Mouse (Mus musculus) left cerebral cortex, adult 11 months (tissue): ENCODE data around the gene Gm1673.

Experiments used
- DNase-seq: peaks from one replicate; pipeline ENCODE4 v3.0.0; 2022; ENCODE audit warnings: low spot score

The Gm1673 gene

GRCm38 (mm10) chr5:33997829-33998504 is 14.7 kb downstream of the Gm1673 start:
- no peak for DNase-seq

GRCm38 (mm10) chr5:33998505-33998877 is 15.3 kb downstream of the Gm1673 start:
- DNase-seq, result no peak

GRCm38 (mm10) chr5:33999466-34000090 is 16.3 kb downstream of the Gm1673 start:
- no peak for DNase-seq

DNA sequence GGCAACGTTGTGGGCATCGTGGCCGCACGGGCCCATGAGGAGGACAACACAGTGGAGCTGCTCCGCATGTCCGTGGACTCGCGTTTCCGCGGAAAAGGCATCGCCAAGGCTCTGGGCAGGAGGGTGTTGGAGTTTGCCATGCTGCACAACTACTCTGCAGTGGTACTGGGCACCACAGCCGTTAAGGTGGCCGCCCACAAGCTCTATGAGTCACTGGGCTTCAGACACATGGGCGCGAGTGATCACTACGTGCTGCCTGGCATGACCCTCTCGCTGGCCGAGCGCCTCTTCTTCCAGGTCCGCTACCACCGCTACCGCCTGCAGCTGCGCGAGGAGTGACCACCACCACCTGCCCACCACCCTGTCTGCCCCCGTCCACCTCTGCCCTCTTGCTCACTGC is 17.6 kb downstream of the Gm1673 start:
- no peak for DNase-seq

DNA sequence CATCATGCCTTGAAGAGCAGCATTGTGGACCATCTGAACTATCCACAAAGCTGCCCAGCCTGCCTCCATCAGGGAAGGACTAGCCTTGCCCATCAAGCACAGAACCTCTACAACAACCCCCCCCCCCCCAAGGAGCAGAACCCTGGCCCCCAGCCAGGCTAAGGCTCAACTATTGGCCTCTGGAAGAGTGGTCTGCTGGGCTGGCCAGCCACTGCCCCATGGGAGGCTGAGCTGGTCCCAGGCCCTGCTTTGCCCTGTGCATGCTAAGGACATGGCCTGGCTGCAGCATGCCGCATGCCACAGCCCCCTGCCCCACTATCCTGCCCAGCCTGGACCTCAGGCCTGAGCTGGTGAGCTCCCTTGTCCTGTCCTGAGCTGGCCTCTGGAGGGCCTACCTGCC is 18.2 kb downstream of the Gm1673 start:
- DNase-seq, result no peak

- DNase-seq, result no peak
These were observed 19.4 kb downstream of the Gm1673 start for GRCm38 (mm10) chr5:34002636-34003035.

DNA sequence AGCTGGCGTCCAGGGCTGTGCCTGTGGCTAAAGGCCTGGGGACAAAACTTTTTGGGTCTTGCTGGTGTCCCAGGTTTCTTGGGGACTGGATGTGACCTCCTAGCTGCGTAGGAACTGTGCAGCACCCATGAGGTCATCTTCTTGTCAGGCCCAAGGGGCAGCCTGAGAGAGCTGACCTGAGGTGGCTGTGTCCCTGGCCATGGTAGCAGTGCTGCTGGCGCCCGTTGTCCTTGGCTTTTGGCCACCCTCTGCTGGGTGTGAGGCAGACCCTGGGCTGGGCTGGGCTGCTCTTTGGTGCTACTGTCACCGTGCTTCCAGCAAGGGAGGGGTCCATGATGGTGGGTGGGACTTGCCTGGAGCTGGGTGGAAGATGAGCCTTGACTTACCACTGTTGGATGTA is 21.4 kb downstream of the Gm1673 start:
- DNase-seq, result no peak

DNA sequence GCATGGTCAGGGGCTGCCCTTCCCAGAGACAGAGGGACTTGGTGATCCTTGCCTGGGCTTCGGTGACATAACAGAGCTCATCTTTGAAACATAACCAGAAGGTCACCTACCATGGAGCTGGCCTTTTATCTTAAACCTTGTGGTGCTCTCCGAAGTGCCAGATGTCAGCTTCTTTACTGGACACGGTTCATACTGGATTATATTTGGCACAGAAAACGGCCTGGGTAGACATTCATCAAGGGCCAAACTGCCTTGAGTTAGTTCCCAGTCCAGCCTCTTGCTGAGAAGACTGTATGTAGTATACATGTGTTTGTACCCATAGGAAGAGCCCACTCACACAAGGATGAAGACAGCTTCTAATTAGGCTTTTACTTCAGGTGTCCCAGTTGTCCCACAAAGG is 23.6 kb downstream of the Gm1673 start:
- DNase-seq, result no peak

DNA sequence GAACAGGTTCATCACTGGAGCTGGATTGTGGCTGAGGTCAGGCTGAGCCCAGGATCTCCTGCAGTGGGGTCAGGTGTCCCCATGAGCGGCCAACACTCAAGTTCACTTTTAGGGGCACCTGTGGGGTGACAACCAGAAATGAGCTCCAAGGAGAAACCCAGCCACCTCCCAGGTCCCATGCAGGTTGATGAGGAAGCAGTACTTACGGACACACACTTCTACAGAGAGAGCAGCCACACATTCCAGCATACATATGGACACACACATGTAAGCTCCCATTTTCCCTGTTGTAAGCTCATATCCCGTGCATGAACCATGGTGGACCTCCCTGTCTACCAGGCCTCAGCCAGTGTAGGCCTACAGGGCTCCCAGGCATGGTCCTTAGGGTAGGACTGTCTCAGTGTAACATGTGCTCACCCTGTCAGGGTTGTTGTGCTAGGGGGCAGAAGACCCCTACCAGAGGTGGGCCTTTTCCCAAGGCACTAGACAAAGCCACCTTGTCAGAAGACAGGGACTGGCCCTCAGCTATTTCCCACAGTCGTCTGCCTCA is 24.2 kb downstream of the Gm1673 start:
- no peak for DNase-seq

GRCm38 (mm10) chr5:34014652-34015051 is 31.4 kb downstream of the Gm1673 start:
- no peak for DNase-seq

- no peak for DNase-seq
These were observed 35.7 kb downstream of the Gm1673 start for GRCm38 (mm10) chr5:34018968-34019367.

- DNase-seq, result no peak
These were observed 46.9 kb downstream of the Gm1673 start for GRCm38 (mm10) chr5:34030101-34030500.

DNA sequence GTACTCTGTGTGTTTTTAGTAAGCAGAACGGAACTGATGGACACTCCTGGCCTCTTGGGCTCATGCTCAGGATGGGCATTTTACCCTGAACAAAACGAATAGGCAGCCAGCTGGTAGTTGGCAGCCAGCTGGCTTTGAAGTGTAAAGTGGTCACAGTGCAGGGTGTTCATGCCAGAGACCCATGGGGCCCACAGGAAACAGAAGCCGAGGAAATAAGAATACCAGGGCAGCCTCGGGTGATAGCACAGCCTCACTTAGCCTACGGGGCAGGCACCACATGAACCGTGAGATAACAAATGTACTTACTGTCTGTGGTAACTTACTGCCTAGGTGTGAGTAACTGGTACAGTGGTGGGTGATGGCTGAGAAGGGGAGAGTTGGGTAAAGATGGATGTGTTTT is 47.8 kb downstream of the Gm1673 start:
- DNase-seq, result no peak

GRCm38 (mm10) chr5:34032520-34032919 is 49.3 kb downstream of the Gm1673 start:
- DNase-seq, result no peak
